Mouse (Mus musculus): Measurements from ENCODE around the gene A730049H05Rik.

DNA sequence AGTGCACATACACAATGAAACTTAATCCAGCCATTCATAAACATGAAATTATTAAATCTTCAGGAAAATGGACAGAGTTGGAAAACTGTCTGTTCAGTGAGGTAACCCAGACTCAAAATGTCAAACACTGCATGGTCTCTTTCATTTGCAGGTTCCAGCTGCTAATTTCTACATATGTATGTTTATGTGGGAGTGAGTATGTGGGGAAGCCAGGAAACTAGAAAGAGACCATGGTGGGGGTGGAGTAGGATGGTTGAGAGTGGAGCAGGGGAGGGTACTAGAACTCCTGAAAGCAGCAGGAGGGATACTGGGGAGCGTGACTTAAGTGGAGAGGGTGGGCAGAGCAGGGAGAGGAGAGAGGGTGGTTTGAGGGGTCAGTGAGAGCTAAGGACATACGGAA is 14.8 kb upstream of the A730049H05Rik start:
- no peak for TF ChIP-seq USF1 (IDR thresholded peaks at IDR 0.05; ENCODE audit: low read depth)
- TF ChIP-seq CTCF (IDR thresholded peaks at IDR 0.05; ENCODE audit: control insufficient read depth, insufficient read depth, insufficient read length) = no peak
- no peak for TF ChIP-seq MAX (IDR thresholded peaks at IDR 0.05)
- TF ChIP-seq MYOD1 (IDR thresholded peaks at IDR 0.05; ENCODE audit: control insufficient read depth, insufficient read length, low read depth) = no peak
- no peak for TF ChIP-seq FOSL1 (IDR thresholded peaks at IDR 0.05; ENCODE audit: insufficient read depth, low read length, poor library complexity, severe bottlenecking)
- TF ChIP-seq MYOG (IDR thresholded peaks at IDR 0.05; ENCODE audit: control insufficient read depth, extremely low read depth, insufficient read length) = no peak
- no peak for TF ChIP-seq CEBPB (IDR thresholded peaks at IDR 0.05; ENCODE audit: low read depth)
